Mouse (Mus musculus): ENCODE results near the gene Il10ra.

GRCm38 (mm10) chr9:45236744-45237143 is 32.2 kb downstream of the Il10ra start:
- TF ChIP-seq POLR2A (IDR thresholded peaks at IDR 0.05; ENCODE audit: borderline replicate concordance, insufficient read depth, low read length), result no peak
- TF ChIP-seq CTCF (IDR thresholded peaks at IDR 0.05; ENCODE audit: borderline replicate concordance, insufficient read depth, low read depth, low read length), result no peak
